Mouse (Mus musculus) kidney, embryonic 14.5 days (tissue): ENCODE measurements around the gene Atf3. TPM values are rescaled to one million over a fixed set of nuclear protein-coding genes. Genes with fewer than 3 reads are reported as not detected.
A peak's percentile ranks its signal among the peaks of the same experiment; 100 is the strongest.

Source experiments
- ATAC-seq: fragments of 200-750 bp; cut with Nextera tagmentation; 2 replicates; pipeline ENCODE4 v1.8.0; 2017; ENCODE audit warnings: moderate number of reproducible peaks, mild to moderate bottlenecking, moderate TSS enrichment, moderate library complexity; ENCODE audit not compliant: low FRiP score, low TSS enrichment
- H3K27ac ChIP-seq: fragments of 300-500 bp; sonication (generic); 2 replicates; pipeline ENCODE4 v1.5.1; 2014; ENCODE audit warnings: low read depth, mild to moderate bottlenecking, low read length, moderate library complexity, mixed read lengths
- H3K27me3 ChIP-seq: fragments of 300-500 bp; sonication (generic); 2 replicates; pipeline ENCODE4 v1.6.1; 2014; ENCODE audit warnings: mild to moderate bottlenecking, low read length; ENCODE audit not compliant: control insufficient read depth, insufficient read depth
- H3K36me3 ChIP-seq: fragments of 300-500 bp; sonication (generic); 2 replicates; pipeline ENCODE4 v1.6.1; 2014; ENCODE audit warnings: low read length, mixed read lengths; ENCODE audit not compliant: control insufficient read depth, insufficient read depth
- H3K4me1 ChIP-seq: fragments of 300-500 bp; sonication (generic); 2 replicates; pipeline ENCODE4 v1.6.1; 2014; ENCODE audit warnings: low read length, mixed read lengths; ENCODE audit not compliant: control insufficient read depth, insufficient read depth
- H3K4me2 ChIP-seq: fragments of 300-500 bp; sonication (generic); replicated peaks from 2 replicates; pipeline ENCODE4 v1.6.1; 2014; ENCODE audit warnings: low read depth, mild to moderate bottlenecking, low read length
- H3K4me3 ChIP-seq: fragments of 300-500 bp; sonication (generic); 2 replicates; pipeline ENCODE4 v1.5.1; 2014; ENCODE audit warnings: mild to moderate bottlenecking, low read length
- H3K9ac ChIP-seq: fragments of 300-500 bp; sonication (generic); 2 replicates; pipeline ENCODE4 v1.6.1; 2014; ENCODE audit warnings: low read depth, mild to moderate bottlenecking, low read length, moderate library complexity
- H3K9me3 ChIP-seq: fragments of 300-500 bp; sonication (generic); 2 replicates; pipeline ENCODE4 v1.6.1; 2016; ENCODE audit warnings: low read length; ENCODE audit not compliant: control insufficient read depth
- whole genome bisulfite sequencing: fragments of 180-500 bp; shearing (Covaris S2); extraction: QIAGEN DNeasy Blood & Tissue Kit; methylation state at CpG from one replicate; pipeline ENCODE4 v1.1.7; 2014; 5-methylcytosine and 5-hydroxymethylcytosine counted together
- polyA plus RNA-seq: library from polyadenylated mRNA; unstranded; fragments of >200 nt; fragmentation: Nextera tagmentation; extraction: Ambion mirVana; gene quantifications from 2 replicates; pipeline ENCODE4 v1.2.1, GENCODE M21; 2014

Gene Atf3
- polyA plus RNA-seq, 1 experiment from 2014 or later, result 2.3 TPM

GRCm38 (mm10) chr1:191224302-191224980 lies 6.6 kb upstream of the Atf3 start:
- Histone ChIP-seq H3K4me2 (peak overlapping the region; percentile 96), H3K27ac (peak overlapping the region; percentile 20; the same call in 1 of the 2 replicates), H3K4me3 (peak overlapping the region; percentile 77), H3K9me3 (no peaks in the 10 kb centered on the region), H3K4me1 (0 out of 2 replicates have a peak, but pooled peaks cover 9% of the 10 kb centered on the region), H3K36me3 (no peaks in the 10 kb centered on the region), H3K27me3 (no peaks in the 10 kb centered on the region), H3K9ac (peak overlapping the region; percentile 78)
- ATAC-seq, result peak; percentile 86
- WGBS, result under 1% methylated on average over 57 of the region's 57 CpGs

- H3K27me3 ChIP-seq, result no peaks in the 10 kb centered on the region
- H3K4me3 ChIP-seq, result peak overlapping the region; percentile 77
- H3K4me2 ChIP-seq, result peak overlapping the region; percentile 96
- H3K27ac ChIP-seq, result no peak overlapping the region
- H3K4me1 ChIP-seq, result 0 out of 2 replicates have a peak, but pooled peaks cover 9% of the 10 kb centered on the region
- 51% methylated on average over 10 of the region's 10 CpGs for WGBS
- no peaks in the 10 kb centered on the region for H3K36me3 ChIP-seq
- H3K9me3 ChIP-seq, result no peaks in the 10 kb centered on the region
- peak; percentile 82 for ATAC-seq
- peak overlapping the region; percentile 78 for H3K9ac ChIP-seq
Measured at GRCm38 (mm10) chr1:191223930-191224301, 6.1 kb upstream of the Atf3 start.

GRCm38 (mm10) chr1:191222031-191222430 lies 4.2 kb upstream of the Atf3 start:
- H3K27ac ChIP-seq, result no peak overlapping the region
- H3K9me3 ChIP-seq, result no peaks in the 10 kb centered on the region
- 0 out of 2 replicates have a peak, but pooled peaks cover 9% of the 10 kb centered on the region for H3K4me1 ChIP-seq
- WGBS, result 71% methylated on average over 4 of the region's 4 CpGs
- no peaks in the 10 kb centered on the region for H3K27me3 ChIP-seq
- H3K4me3 ChIP-seq, result no peak overlapping the region
- no peak overlapping the region for H3K4me2 ChIP-seq
- H3K9ac ChIP-seq, result no peak overlapping the region
- H3K36me3 ChIP-seq, result no peaks in the 10 kb centered on the region
- no peak for ATAC-seq

GRCm38 (mm10) chr1:191220588-191220987 lies 2.7 kb upstream of the Atf3 start:
- Histone ChIP-seq H3K9ac (no peak overlapping the region), H3K4me2 (no peak overlapping the region), H3K36me3 (no peaks in the 10 kb centered on the region), H3K9me3 (no peaks in the 10 kb centered on the region), H3K4me3 (no peak overlapping the region), H3K4me1 (peaks cover 16% of the 10 kb centered on the region; the same call in 1 of the 2 replicates), H3K27me3 (no peaks in the 10 kb centered on the region), H3K27ac (no peak overlapping the region)
- WGBS, result 81% methylated on average over 8 of the region's 8 CpGs
- ATAC-seq, result no peak

- no peak for ATAC-seq
- Histone ChIP-seq H3K4me1 (peaks cover 10% of the 10 kb centered on the region; the same call in 1 of the 2 replicates), H3K27me3 (no peaks in the 10 kb centered on the region), H3K9ac (no peak overlapping the region), H3K36me3 (no peaks in the 10 kb centered on the region), H3K4me3 (no peak overlapping the region), H3K4me2 (no peak overlapping the region), H3K9me3 (no peaks in the 10 kb centered on the region), H3K27ac (no peak overlapping the region)
- WGBS, result 83% methylated on average over 1 of the region's 1 CpGs
Measured at GRCm38 (mm10) chr1:191219748-191220147, 1.9 kb upstream of the Atf3 start.

- peaks cover 7% of the 10 kb centered on the region; the same call in 1 of the 2 replicates for H3K4me1 ChIP-seq
- WGBS, result 82% methylated on average over 5 of the region's 5 CpGs
- no peak overlapping the region for H3K4me3 ChIP-seq
- no peak overlapping the region for H3K27ac ChIP-seq
- H3K36me3 ChIP-seq, result no peaks in the 10 kb centered on the region
- no peaks in the 10 kb centered on the region for H3K27me3 ChIP-seq
- no peak overlapping the region for H3K9ac ChIP-seq
- H3K9me3 ChIP-seq, result no peaks in the 10 kb centered on the region
- ATAC-seq, result no peak
- no peak overlapping the region for H3K4me2 ChIP-seq
Measured at GRCm38 (mm10) chr1:191218583-191218982, 744 bp upstream of the Atf3 start.

GRCm38 (mm10) chr1:191215776-191216661 lies 1.8 kb downstream of the Atf3 start:
- H3K9ac ChIP-seq, result no peak overlapping the region
- peaks cover 7% of the 10 kb centered on the region; the same call in 1 of the 2 replicates for H3K4me1 ChIP-seq
- H3K4me3 ChIP-seq, result no peak overlapping the region
- H3K4me2 ChIP-seq, result peak overlapping the region; percentile 35
- 21% methylated on average over 19 of the region's 19 CpGs for WGBS
- no peaks in the 10 kb centered on the region for H3K9me3 ChIP-seq
- H3K27me3 ChIP-seq, result no peaks in the 10 kb centered on the region
- H3K36me3 ChIP-seq, result no peaks in the 10 kb centered on the region
- peak; percentile 76 for ATAC-seq
- no peak overlapping the region for H3K27ac ChIP-seq

- WGBS, result 66% methylated on average over 2 of the region's 2 CpGs
- Histone ChIP-seq H3K36me3 (no peaks in the 10 kb centered on the region), H3K4me3 (no peak overlapping the region), H3K9ac (no peak overlapping the region), H3K9me3 (no peaks in the 10 kb centered on the region), H3K4me1 (peaks cover 2% of the 10 kb centered on the region; the same call in 1 of the 2 replicates), H3K27ac (no peak overlapping the region), H3K27me3 (no peaks in the 10 kb centered on the region), H3K4me2 (no peak overlapping the region)
- ATAC-seq, result no peak
Measured at GRCm38 (mm10) chr1:191211096-191211495, 6.7 kb downstream of the Atf3 start.

GRCm38 (mm10) chr1:191205791-191206190 lies 12.0 kb downstream of the Atf3 start:
- Histone ChIP-seq H3K27me3 (no peaks in the 10 kb centered on the region), H3K4me2 (no peak overlapping the region), H3K27ac (no peak overlapping the region), H3K9me3 (no peaks in the 10 kb centered on the region), H3K4me1 (no peaks in the 10 kb centered on the region), H3K9ac (no peak overlapping the region), H3K36me3 (no peaks in the 10 kb centered on the region), H3K4me3 (no peak overlapping the region)
- 79% methylated on average over 5 of the region's 5 CpGs for WGBS
- no peak for ATAC-seq
